Mouse (Mus musculus) ES-E14 (cell line): ENCODE measurements at regions not wholly inside any gene's neighbourhood (a gene's known extent, or its start where the extent isn't known, plus 50 kb on each side); places are given as distances from the start of the nearest gene placed in this dataset.

Experiments used
- DNase-seq: peaks from one replicate; pipeline ENCODE4 v3.0.0-alpha.2; 2013; ENCODE audit warnings: low read depth, low spot score
- H3K27ac ChIP-seq: 2 replicates; pipeline ENCODE4 v1.5.1; 2012; ENCODE audit warnings: low read depth, mild to moderate bottlenecking, low read length, moderate library complexity, mixed read lengths; ENCODE audit not compliant: poor library complexity, insufficient read depth, severe bottlenecking
- H3K36me3 ChIP-seq: 2 replicates; pipeline ENCODE4 v1.6.1; 2012; ENCODE audit warnings: mild to moderate bottlenecking, low read length, moderate library complexity, mixed read lengths; ENCODE audit not compliant: control insufficient read depth, poor library complexity, insufficient read depth, severe bottlenecking
- H3K4me1 ChIP-seq, 2 experiments: fragments of 150-350 bp in 1 of 2; sonication (generic) in 1 of 2; 2 replicates each; pipeline ENCODE4 v1.6.1; 2012; ENCODE audit warnings: low read length in 2 of 2, mild to moderate bottlenecking in 1 of 2, mixed read lengths in 1 of 2; ENCODE audit not compliant: control insufficient read depth in 2 of 2, insufficient read depth in 2 of 2, poor library complexity in 1 of 2
- H3K4me3 ChIP-seq, 2 experiments: fragments of 150-350 bp in 1 of 2; sonication (generic) in 1 of 2; 2 replicates each; pipeline ENCODE4 v1.5.1; 2012; ENCODE audit warnings: low read length in 2 of 2, low read depth in 1 of 2, mild to moderate bottlenecking in 1 of 2, mixed read lengths in 1 of 2; ENCODE audit not compliant: insufficient read depth in 1 of 2, poor library complexity in 1 of 2, severe bottlenecking in 1 of 2
- H3K9ac ChIP-seq: 2 replicates; pipeline ENCODE4 v1.6.1; 2012; ENCODE audit warnings: low read depth, mild to moderate bottlenecking, low read length, mixed read lengths; ENCODE audit not compliant: poor library complexity, insufficient read depth, severe bottlenecking
- H3K9me3 ChIP-seq: fragments of 150-350 bp; sonication (generic); 2 replicates; pipeline ENCODE4 v1.6.1; 2012; ENCODE audit warnings: low read depth, mild to moderate bottlenecking, low read length; ENCODE audit not compliant: control insufficient read depth, insufficient read depth
- CHD2 ChIP-seq: IDR thresholded peaks from 2 replicates; pipeline ENCODE4 v1.6.1; 2014; ENCODE audit warnings: mild to moderate bottlenecking, low read depth, low read length, inconsistent platforms
- HCFC1 ChIP-seq: IDR thresholded peaks from 2 replicates; pipeline ENCODE4 v1.6.1; 2012; ENCODE audit warnings: low read length, inconsistent platforms, borderline replicate concordance; ENCODE audit not compliant: insufficient read depth
- MAFK ChIP-seq: IDR thresholded peaks from 2 replicates; pipeline ENCODE4 v1.6.1; 2014; ENCODE audit warnings: mild to moderate bottlenecking, low read depth, low read length, inconsistent platforms; ENCODE audit not compliant: insufficient read depth
- ZC3H11A ChIP-seq: IDR thresholded peaks from 2 replicates; pipeline ENCODE4 v1.6.1; 2012; ENCODE audit warnings: low read depth, mild to moderate bottlenecking, inconsistent platforms, low read length, borderline replicate concordance
- ZNF384 ChIP-seq: IDR thresholded peaks from 2 replicates; pipeline ENCODE4 v1.6.1; 2012; ENCODE audit warnings: low read depth, low read length, inconsistent platforms
- in situ Hi-C, 2 experiments: fragments of 600-800 bp; cut with MboI; formaldehyde crosslinking; loops; one replicate each; pipeline ENCODE4 v1.15.1; 2025; ENCODE audit warnings: low sequenced_read_pairs in 2 of 2, inconsistent platforms in 1 of 2; ENCODE audit not compliant: unreplicated experiment in 2 of 2

GRCm38 (mm10) chr2:3941496-3941895 lies 76.0 kb upstream of the Frmd4a start:
- no peak for DNase-seq
- TF ChIP-seq HCFC1 (no peak), MAFK (no peak), ZC3H11A (no peak), CHD2 (no peak), ZNF384 (no peak)
- Histone ChIP-seq H3K4me1 (no peaks in the 10 kb centered on the region), H3K4me3 (no peak overlapping the region), H3K27ac (no peak overlapping the region), H3K36me3 (no peaks in the 10 kb centered on the region), H3K9ac (no peak overlapping the region), H3K9me3 (no peaks in the 10 kb centered on the region)
- in situ Hi-C loops: no loop called here

GRCm38 (mm10) chr2:3947432-3947831 lies 70.1 kb upstream of the Frmd4a start:
- no peak overlapping the region for H3K9ac ChIP-seq
- TF ChIP-seq HCFC1 (no peak), MAFK (no peak), ZNF384 (no peak), CHD2 (no peak), ZC3H11A (no peak)
- H3K9me3 ChIP-seq: no peaks in the 10 kb centered on the region
- in situ Hi-C loops: no loop called here
- H3K27ac ChIP-seq: no peak overlapping the region
- H3K4me1 ChIP-seq: no peaks in the 10 kb centered on the region
- H3K36me3 ChIP-seq: no peaks in the 10 kb centered on the region
- H3K4me3 ChIP-seq: no peak overlapping the region
- no peak for DNase-seq

GRCm38 (mm10) chr2:3948331-3948730 lies 69.2 kb upstream of the Frmd4a start:
- DNase-seq: peak; percentile 31

GRCm38 (mm10) chr2:3957491-3957890 lies 60.0 kb upstream of the Frmd4a start:
- H3K27ac ChIP-seq: no peak overlapping the region
- no peak overlapping the region for H3K4me3 ChIP-seq
- H3K4me1 ChIP-seq: no peaks in the 10 kb centered on the region
- no peak overlapping the region for H3K9ac ChIP-seq
- TF ChIP-seq ZC3H11A: no peak
- no peak for TF ChIP-seq MAFK
- TF ChIP-seq HCFC1: no peak
- TF ChIP-seq ZNF384: no peak
- no peaks in the 10 kb centered on the region for H3K36me3 ChIP-seq
- in situ Hi-C loops: no loop called here
- H3K9me3 ChIP-seq: no peaks in the 10 kb centered on the region; the same call in 1 of the 2 replicates
- no peak for DNase-seq

More at GRCm38 (mm10) chr2:3948331-3948730, 69.2 kb upstream of the Frmd4a start:
- Histone ChIP-seq H3K4me1 (no peaks in the 10 kb centered on the region), H3K4me3 (no peak overlapping the region), H3K9me3 (no peaks in the 10 kb centered on the region), H3K9ac (no peak overlapping the region), H3K27ac (no peak overlapping the region), H3K36me3 (no peaks in the 10 kb centered on the region)
- in situ Hi-C loops: no loop called here
- TF ChIP-seq ZC3H11A (no peak), HCFC1 (no peak), ZNF384 (no peak), MAFK (no peak), CHD2 (no peak)

GRCm38 (mm10) chr2:3958065-3958641 lies 59.4 kb upstream of the Frmd4a start:
- Histone ChIP-seq H3K9me3 (no peaks in the 10 kb centered on the region; the same call in 1 of the 2 replicates), H3K4me1 (no peaks in the 10 kb centered on the region), H3K4me3 (peak overlapping the region in 1 of 2 experiments; percentile 13; a peak in 2 of 4 replicates), H3K27ac (no peak overlapping the region), H3K9ac (peak overlapping the region; percentile 30; the same call in 1 of the 2 replicates), H3K36me3 (no peaks in the 10 kb centered on the region)
- peak; percentile 22 for DNase-seq
- in situ Hi-C loops: no loop called here
- no peak for TF ChIP-seq HCFC1
- no peak for TF ChIP-seq ZNF384
- no peak for TF ChIP-seq CHD2
- TF ChIP-seq MAFK: no peak
- TF ChIP-seq ZC3H11A: no peak
